In the genomic region with DNA sequence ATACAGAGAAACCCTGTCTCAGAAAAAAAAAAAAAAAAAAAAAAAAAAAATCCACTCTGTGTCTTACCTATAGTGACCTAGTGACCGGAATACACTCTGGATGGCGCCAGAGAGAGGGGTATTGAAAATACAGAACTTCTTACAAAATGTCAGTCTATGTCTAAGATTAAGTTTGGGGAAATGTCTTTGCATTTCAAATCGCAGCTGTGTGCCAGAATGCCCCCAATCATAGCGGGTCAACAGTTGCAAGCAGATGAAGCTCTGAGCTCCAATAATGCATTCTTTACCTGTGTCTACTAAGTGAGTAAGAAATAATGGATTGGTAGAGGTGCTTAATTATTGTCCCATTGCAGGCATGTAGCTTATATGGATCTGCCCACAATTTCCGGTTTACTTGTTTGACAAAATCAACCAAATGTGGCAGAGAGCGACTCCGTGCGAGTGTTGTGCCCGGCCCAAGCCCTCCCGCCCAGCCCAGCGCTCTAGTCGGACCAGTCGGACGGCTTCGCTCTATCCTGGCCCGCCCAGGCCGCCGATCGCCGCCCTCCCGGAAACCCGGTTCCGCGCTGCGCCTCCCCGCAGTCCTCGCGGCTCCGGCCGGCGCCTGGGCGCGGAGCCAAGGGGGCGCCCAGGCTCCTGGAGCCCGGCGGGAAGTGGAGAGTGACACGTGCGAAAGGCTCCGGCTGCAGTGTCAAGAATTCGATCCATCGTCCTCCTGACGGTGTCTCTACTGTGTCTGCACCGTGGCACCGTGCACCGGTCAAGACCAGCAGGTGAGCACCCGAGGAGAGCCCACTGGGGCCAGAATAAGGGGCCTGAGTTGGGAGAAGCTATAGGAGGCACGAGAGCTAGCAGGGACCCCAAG, we compare ENCODE assay signal across 8 mouse cellular contexts. TPM values are rescaled to one million over a fixed set of nuclear protein-coding genes. Genes with fewer than 3 reads are reported as not detected.
A peak's percentile ranks its signal among the peaks of the same experiment; 100 is the strongest.
DNase-seq lines count a peak whose midpoint lies in the region; ATAC-seq and TF ChIP-seq lines count a peak whose summit lies in the region.

Psd4 (plus strand) TSS at position 551 of the 865 bp plus-strand sequence.

- TF ChIP-seq CTCF in left cerebral cortex, adult 2 months (IDR thresholded peaks at IDR 0.05) = peak; percentile 5; the same call in 1 of the 2 replicates
- no peak for TF ChIP-seq CTCF in olfactory bulb, adult 2 months (IDR thresholded peaks at IDR 0.05; ENCODE audit: insufficient read depth, low read depth, low read length)

- no peaks in the 10 kb centered on the region for H3K27me3 ChIP-seq in embryonic facial prominence, embryonic 11.5 days (ENCODE audit: control insufficient read depth, insufficient read depth, low read length)
- H3K27me3 ChIP-seq in heart, embryonic 11.5 days (ENCODE audit: control insufficient read depth, insufficient read depth, low read length) = peaks cover 10% of the 10 kb centered on the region
- H3K27me3 ChIP-seq in lung, embryonic 16.5 days (ENCODE audit: control insufficient read depth, insufficient read depth, low read depth, low read length) = no peaks in the 10 kb centered on the region

- H3K9ac ChIP-seq in embryonic facial prominence, embryonic 11.5 days (replicated peaks; ENCODE audit: low read length) = peak within 1 kb of the TSS; percentile 34
- peak within 1 kb of the TSS; percentile 56; the same call in 1 of the 2 replicates for H3K9ac ChIP-seq in heart, embryonic 11.5 days (ENCODE audit: low read depth, low read length)
- peak within 1 kb of the TSS; percentile 44 for H3K9ac ChIP-seq in lung, embryonic 16.5 days (ENCODE audit: low read length)

- no peaks in the 10 kb centered on the region for H3K9me3 ChIP-seq in embryonic facial prominence, embryonic 11.5 days (replicated peaks; ENCODE audit: control insufficient read depth, low read length)
- no peaks in the 10 kb centered on the region for H3K9me3 ChIP-seq in heart, embryonic 11.5 days (replicated peaks; ENCODE audit: control insufficient read depth, low read length)
- no peaks in the 10 kb centered on the region for H3K9me3 ChIP-seq in lung, embryonic 16.5 days (ENCODE audit: control insufficient read depth, low read length)

- peak; percentile 92 for ATAC-seq in embryonic facial prominence, embryonic 11.5 days (replicated peaks; ENCODE audit: insufficient number of reproducible peaks, low FRiP score, low TSS enrichment, low read depth)
- ATAC-seq in heart, embryonic 11.5 days (replicated peaks; ENCODE audit: insufficient number of reproducible peaks, low FRiP score, low TSS enrichment) = peak; percentile 88
- peak; percentile 98 for ATAC-seq in lung, embryonic 16.5 days (ENCODE audit: low read depth)

- DNase-seq in left cerebral cortex, adult 2 months (ENCODE audit: extremely low spot score in 1 of 2, low spot score in 2 of 2) = peak in 1 of 2 experiments; percentile 12
- no peak for DNase-seq in left cerebral cortex, postnatal 25 days (ENCODE audit: low spot score in 2 of 2)
- DNase-seq in embryonic facial prominence, embryonic 11.5 days (ENCODE audit: low spot score) = peak; percentile 63
- DNase-seq in kidney, adult 9 months = peak; percentile 64
- DNase-seq in thymus, postnatal 36 days = peak; percentile 53 to 61

- H3K36me3 ChIP-seq in embryonic facial prominence, embryonic 11.5 days (replicated peaks; ENCODE audit: control insufficient read depth, insufficient read depth, low read depth, low read length) = no peaks in the 10 kb centered on the region
- H3K36me3 ChIP-seq in heart, embryonic 11.5 days (ENCODE audit: control insufficient read depth, insufficient read depth, low read length) = no peaks in the 10 kb centered on the region
- H3K36me3 ChIP-seq in lung, embryonic 16.5 days (ENCODE audit: control insufficient read depth, insufficient read depth, low read length) = no peaks in the 10 kb centered on the region

- no peaks in the 10 kb centered on the region for H3K4me1 ChIP-seq in embryonic facial prominence, embryonic 11.5 days (ENCODE audit: control insufficient read depth, insufficient read depth, low read length)
- H3K4me1 ChIP-seq in heart, embryonic 11.5 days (ENCODE audit: control insufficient read depth, insufficient read depth, low read length) = peaks cover 4% of the 10 kb centered on the region; the same call in 1 of the 2 replicates
- peaks cover 7% of the 10 kb centered on the region for H3K4me1 ChIP-seq in lung, embryonic 16.5 days (replicated peaks; ENCODE audit: control insufficient read depth, insufficient read depth, low read length)
- peaks cover 8% of the 10 kb centered on the region for H3K4me1 ChIP-seq in olfactory bulb, adult 2 months (ENCODE audit: control insufficient read depth, insufficient read depth, low read length)

- peak within 1 kb of the TSS; percentile 71 for H3K4me2 ChIP-seq in embryonic facial prominence, embryonic 11.5 days (ENCODE audit: low read depth, low read length)
- H3K4me2 ChIP-seq in heart, embryonic 11.5 days = peak within 1 kb of the TSS; percentile 71
- H3K4me2 ChIP-seq in lung, embryonic 16.5 days (ENCODE audit: low read depth, low read length) = peak within 1 kb of the TSS; percentile 65

- WGBS in embryonic facial prominence, embryonic 11.5 days = 3% methylated on average over 47 of the region's 47 CpGs
- WGBS in heart, embryonic 11.5 days (ENCODE audit: insufficient replicate concordance) = 5% methylated on average over 39 of the region's 47 CpGs
- 3% methylated on average over 47 of the region's 47 CpGs for WGBS in lung, embryonic 16.5 days
- WGBS in olfactory bulb, adult 2 months = 5% methylated on average over 47 of the region's 47 CpGs

- peak within 1 kb of the TSS; percentile 40 for H3K4me3 ChIP-seq in left cerebral cortex, adult 2 months
- peak within 1 kb of the TSS; percentile 22 for H3K4me3 ChIP-seq in embryonic facial prominence, embryonic 11.5 days (ENCODE audit: low read depth, low read length)
- H3K4me3 ChIP-seq in heart, embryonic 11.5 days (ENCODE audit: low read depth, low read length) = peak within 1 kb of the TSS; percentile 22
- H3K4me3 ChIP-seq in lung, embryonic 16.5 days (ENCODE audit: low read length) = peak within 1 kb of the TSS; percentile 37
- peak within 1 kb of the TSS; percentile 40 for H3K4me3 ChIP-seq in olfactory bulb, adult 2 months (ENCODE audit: insufficient read depth, low read depth, low read length)

- no peak within 1 kb of the TSS for H3K27ac ChIP-seq in left cerebral cortex, adult 2 months
- H3K27ac ChIP-seq in embryonic facial prominence, embryonic 11.5 days (replicated peaks; ENCODE audit: low read depth, low read length) = no peak within 1 kb of the TSS
- no peak within 1 kb of the TSS for H3K27ac ChIP-seq in heart, embryonic 11.5 days (ENCODE audit: low read depth, low read length)
- H3K27ac ChIP-seq in lung, embryonic 16.5 days (ENCODE audit: low read length) = peak within 1 kb of the TSS; percentile 27; the same call in 1 of the 2 replicates
- no peak within 1 kb of the TSS for H3K27ac ChIP-seq in olfactory bulb, adult 2 months (ENCODE audit: insufficient read depth, low read depth, low read length)

- intact Hi-C loops in left cerebral cortex, adult 2 months (cut with DNase I) = no loop called here
- intact Hi-C loops in left cerebral cortex, postnatal 25 days (cut with DNase I) = no loop called here

- TF ChIP-seq POLR2A in olfactory bulb, adult 2 months (IDR thresholded peaks at IDR 0.05; ENCODE audit: insufficient read depth, low read depth, low read length) = no peak

RNA-seq across cellular contexts. Expression of gene Psd4, which starts in this region (rescaled TPM):
- total RNA-seq in left cerebral cortex, adult 2 months (2021) = under 1 TPM; 0.47 to 0.48 TPM
- 1 to 10 TPM; 1.1 to 1.6 TPM for total RNA-seq in left cerebral cortex, postnatal 25 days (2021)
- polyA plus RNA-seq in embryonic facial prominence, embryonic 11.5 days (2014; fragmentation: Nextera tagmentation; extraction: Ambion mirVana) = 1.3 and 1.6 TPM in 2 replicates
- polyA plus RNA-seq in heart, embryonic 11.5 days (2014; fragmentation: Nextera tagmentation; extraction: Ambion mirVana) = 0.42 and 0.46 TPM in 2 replicates
- 2.3 and 3.4 TPM in 2 replicates for polyA plus RNA-seq in lung, embryonic 16.5 days (2015; fragmentation: Nextera tagmentation; extraction: Ambion mirVana)
- not detected in 2 replicates for polyA plus RNA-seq in olfactory bulb, adult 2 months (2012; ENCODE audit: insufficient read depth, insufficient read length, low replicate concordance, missing spikeins)

Comparison
In these comparisons a context has a peak if more than half of its experiments do, and no peak if none do; other contexts are left out.
1. Peak in ATAC-seq, H3K4me3 ChIP-seq, H3K9ac ChIP-seq and H3K4me2 ChIP-seq in heart, embryonic 11.5 days; RNA of the gene not detected or under 1 TPM.
2. DNase-seq: peak in embryonic facial prominence, embryonic 11.5 days (single experiment), kidney, adult 9 months (single experiment) and thymus, postnatal 36 days (2 of 2); none in left cerebral cortex, postnatal 25 days (0 of 2).
3. Peak in every context shown above with its lines, with median percentiles within 50 percentile points of each other: H3K4me3 ChIP-seq, ATAC-seq, H3K4me2 ChIP-seq and H3K9ac ChIP-seq.